Mouse (Mus musculus) heart, embryonic 14.5 days (tissue): Measurements from ENCODE around the gene Pbx1. TPM values are rescaled to one million over a fixed set of nuclear protein-coding genes. Genes with fewer than 3 reads are reported as not detected.
A peak's percentile ranks its signal among the peaks of the same experiment; 100 is the strongest.

ENCODE experiments used
- ATAC-seq: fragments of 200-750 bp; cut with Nextera tagmentation; 2 replicates; pipeline ENCODE4 v1.8.0; 2017; ENCODE audit warnings: low read depth, moderate TSS enrichment; ENCODE audit not compliant: insufficient number of reproducible peaks, insufficient read depth, low FRiP score
- H3K27ac ChIP-seq, 2 experiments: fragments of 200-500 bp in 1 of 2; fragments of 300-500 bp in 1 of 2; sonication (generic) in 1 of 2; replicated peaks in 1 of 2; 2 replicates each; pipeline ENCODE4 v1.5.1; 2012 to 2014; ENCODE audit warnings: low read depth in 2 of 2, low read length in 2 of 2, control low read depth in 1 of 2, mild to moderate bottlenecking in 1 of 2, mixed read lengths in 1 of 2; ENCODE audit not compliant: control insufficient read depth in 1 of 2, insufficient read depth in 1 of 2
- H3K27me3 ChIP-seq: fragments of 300-500 bp; sonication (generic); 2 replicates; pipeline ENCODE4 v1.6.1; 2014; ENCODE audit warnings: mild to moderate bottlenecking, low read length, control low read depth; ENCODE audit not compliant: control insufficient read depth, insufficient read depth
- H3K36me3 ChIP-seq: fragments of 300-500 bp; sonication (generic); 2 replicates; pipeline ENCODE4 v1.6.1; 2014; ENCODE audit warnings: mild to moderate bottlenecking, control low read depth, low read length, mixed read lengths; ENCODE audit not compliant: control insufficient read depth, insufficient read depth
- H3K4me1 ChIP-seq, 2 experiments: fragments of 200-500 bp in 1 of 2; fragments of 300-500 bp in 1 of 2; sonication (generic) in 1 of 2; 2 replicates each; pipeline ENCODE4 v1.6.1; 2012 to 2014; ENCODE audit warnings: low read length in 2 of 2, control low read depth in 1 of 2, mixed read lengths in 1 of 2; ENCODE audit not compliant: control insufficient read depth in 2 of 2, insufficient read depth in 2 of 2
- H3K4me2 ChIP-seq: fragments of 300-500 bp; sonication (generic); 2 replicates; pipeline ENCODE4 v1.6.1; 2014; ENCODE audit warnings: mild to moderate bottlenecking, low read length
- H3K4me3 ChIP-seq, 2 experiments: fragments of 200-500 bp in 1 of 2; fragments of 300-500 bp in 1 of 2; sonication (generic) in 1 of 2; 2 replicates each; pipeline ENCODE4 v1.5.1; 2012 to 2014; ENCODE audit warnings: low read length in 2 of 2, mild to moderate bottlenecking in 2 of 2, control low read depth in 1 of 2, low read depth in 1 of 2, moderate library complexity in 1 of 2; ENCODE audit not compliant: control insufficient read depth in 1 of 2, insufficient read depth in 1 of 2
- H3K9ac ChIP-seq: fragments of 300-500 bp; sonication (generic); 2 replicates; pipeline ENCODE4 v1.6.1; 2014; ENCODE audit warnings: mild to moderate bottlenecking, low read length
- H3K9me3 ChIP-seq: fragments of 300-500 bp; sonication (generic); 2 replicates; pipeline ENCODE4 v1.6.1; 2016; ENCODE audit warnings: low read length, control low read depth; ENCODE audit not compliant: control insufficient read depth
- WGBS: fragments of 180-500 bp; shearing (Covaris S2); extraction: QIAGEN DNeasy Blood & Tissue Kit; methylation state at CpG from one replicate; pipeline ENCODE4 v1.1.7; 2014; 5-methylcytosine and 5-hydroxymethylcytosine counted together
- polyA plus RNA-seq: library from polyadenylated mRNA; unstranded; fragments of >200 nt; fragmentation: Nextera tagmentation; extraction: Ambion mirVana; gene quantifications from 2 replicates; pipeline ENCODE4 v1.2.1, GENCODE M21; 2014

The Pbx1 gene
- polyA plus RNA-seq, 1 experiment from 2014 or later, result 30.7 TPM

DNA sequence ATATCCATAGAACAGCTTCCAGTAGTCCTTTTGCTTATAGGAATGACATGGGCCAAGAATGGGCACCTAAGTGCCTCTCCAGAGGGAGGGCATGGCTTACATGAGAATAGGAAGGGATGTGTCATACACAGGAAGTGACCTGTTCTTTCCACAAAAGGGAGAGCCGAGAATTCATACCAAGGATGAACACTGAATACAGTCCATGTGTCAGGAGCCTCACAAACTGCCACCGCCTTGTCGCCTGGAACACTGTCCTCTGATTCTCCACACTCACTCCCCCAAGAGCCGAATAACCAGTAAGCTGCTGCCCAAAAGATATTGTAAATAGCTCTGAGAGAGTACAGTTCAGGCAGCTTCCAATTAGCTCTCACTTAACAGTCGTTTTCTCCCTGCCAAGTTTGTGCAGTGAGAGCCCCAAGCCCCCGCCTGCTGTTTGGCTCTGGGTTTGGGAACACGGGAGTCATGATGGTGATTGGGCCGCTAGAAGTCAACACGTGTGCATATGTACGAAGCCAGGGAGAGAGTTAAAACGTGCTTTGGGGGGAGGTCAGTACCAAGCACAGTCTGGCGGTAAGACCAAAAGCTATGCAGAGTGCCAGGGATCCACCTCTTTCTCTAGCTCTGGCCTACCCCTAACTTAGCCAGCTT lies 57.0 kb downstream of the Pbx1 start:
- ATAC-seq, result 0 out of 2 replicates have a peak, but pooled peaks have one; percentile 26
- H3K27ac ChIP-seq, result no peak overlapping the region
- no peak overlapping the region for H3K9ac ChIP-seq

DNA sequence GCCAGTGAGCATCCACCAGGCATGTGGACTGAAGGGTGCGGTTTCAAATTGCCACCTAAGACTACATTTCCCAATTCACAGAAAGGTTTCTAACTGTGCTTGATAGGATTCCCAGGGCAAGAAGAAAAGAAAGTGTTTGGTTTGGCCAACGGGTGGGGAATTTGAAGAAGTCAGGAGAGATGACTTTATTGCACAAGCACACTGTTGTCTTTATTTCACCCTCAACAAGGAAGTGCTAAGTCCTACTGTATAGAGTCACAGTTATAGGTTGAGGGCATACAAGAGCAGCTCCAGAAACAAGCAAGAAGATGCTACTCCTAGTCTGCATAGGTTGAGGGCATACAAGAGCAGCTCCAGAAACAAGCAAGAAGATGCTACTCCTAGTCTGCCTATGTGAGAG lies 60.0 kb downstream of the Pbx1 start:
- no peak overlapping the region for H3K9ac ChIP-seq
- WGBS, result 93% methylated on average over 2 of the region's 2 CpGs
- H3K27me3 ChIP-seq, result no peaks in the 10 kb centered on the region
- no peak overlapping the region for H3K27ac ChIP-seq
- H3K36me3 ChIP-seq, result peaks cover 36% of the 10 kb centered on the region
- no peak overlapping the region for H3K4me2 ChIP-seq
- H3K4me1 ChIP-seq, result peaks cover 5 to 21% of the 10 kb centered on the region in 2 experiments
- no peaks in the 10 kb centered on the region for H3K9me3 ChIP-seq
- H3K4me3 ChIP-seq, result no peak overlapping the region
- no peak for ATAC-seq

More for the DNA sequence above, 57.0 kb downstream of the Pbx1 start:
- no peak overlapping the region for H3K4me3 ChIP-seq
- 65% methylated on average over 12 of the region's 12 CpGs for WGBS
- peaks cover 7 to 19% of the 10 kb centered on the region in 2 experiments; a peak in 3 of 4 replicates for H3K4me1 ChIP-seq
- no peaks in the 10 kb centered on the region for H3K27me3 ChIP-seq
- H3K9me3 ChIP-seq, result no peaks in the 10 kb centered on the region
- H3K36me3 ChIP-seq, result peaks cover 21% of the 10 kb centered on the region
- H3K4me2 ChIP-seq, result no peak overlapping the region

DNA sequence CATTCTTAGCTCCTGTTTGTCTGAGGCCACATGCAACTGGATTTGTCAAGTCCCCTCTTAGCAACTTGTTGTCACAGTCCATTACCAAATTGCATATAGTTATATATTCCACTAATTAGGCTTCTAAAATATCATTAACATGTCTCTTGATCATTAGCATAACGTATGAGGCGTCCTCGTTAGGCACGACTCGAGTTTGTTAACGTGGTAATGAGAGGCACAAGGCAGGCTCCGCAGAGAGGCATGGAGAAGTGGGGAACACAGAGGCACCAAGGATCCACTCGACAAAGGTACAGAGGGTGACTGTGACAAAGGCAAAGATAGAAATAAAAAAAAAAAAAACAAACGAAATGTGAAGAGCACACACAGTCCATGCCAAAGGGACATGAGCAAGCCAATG lies 61.1 kb downstream of the Pbx1 start:
- H3K36me3 ChIP-seq, result peaks cover 41% of the 10 kb centered on the region
- ATAC-seq, result no peak
- no peak overlapping the region for H3K27ac ChIP-seq
- no peak overlapping the region for H3K4me2 ChIP-seq
- H3K9ac ChIP-seq, result no peak overlapping the region
- WGBS, result 87% methylated on average over 9 of the region's 9 CpGs
- H3K27me3 ChIP-seq, result no peaks in the 10 kb centered on the region
- H3K4me3 ChIP-seq, result no peak overlapping the region
- H3K9me3 ChIP-seq, result no peaks in the 10 kb centered on the region
- peaks cover 5 to 18% of the 10 kb centered on the region in 2 experiments for H3K4me1 ChIP-seq

GRCm38 (mm10) chr1:168366261-168366660 lies 65.8 kb downstream of the Pbx1 start:
- ATAC-seq, result no peak
- H3K4me3 ChIP-seq, result no peak overlapping the region
- no peak overlapping the region for H3K9ac ChIP-seq
- no peak overlapping the region for H3K27ac ChIP-seq
- no peaks in the 10 kb centered on the region for H3K9me3 ChIP-seq
- peaks cover 47% of the 10 kb centered on the region; the same call in 1 of the 2 replicates for H3K36me3 ChIP-seq
- no peak overlapping the region for H3K4me2 ChIP-seq
- no peaks in the 10 kb centered on the region for H3K27me3 ChIP-seq
- 88% methylated on average over 5 of the region's 5 CpGs for WGBS
- peaks cover 0 to 13% of the 10 kb centered on the region in 2 experiments; a peak in 3 of 4 replicates for H3K4me1 ChIP-seq

GRCm38 (mm10) chr1:168364325-168364724 lies 67.7 kb downstream of the Pbx1 start:
- 92% methylated on average over 7 of the region's 7 CpGs for WGBS
- peaks cover 0 to 13% of the 10 kb centered on the region in 2 experiments; a peak in 3 of 4 replicates for H3K4me1 ChIP-seq
- no peak for ATAC-seq

DNA sequence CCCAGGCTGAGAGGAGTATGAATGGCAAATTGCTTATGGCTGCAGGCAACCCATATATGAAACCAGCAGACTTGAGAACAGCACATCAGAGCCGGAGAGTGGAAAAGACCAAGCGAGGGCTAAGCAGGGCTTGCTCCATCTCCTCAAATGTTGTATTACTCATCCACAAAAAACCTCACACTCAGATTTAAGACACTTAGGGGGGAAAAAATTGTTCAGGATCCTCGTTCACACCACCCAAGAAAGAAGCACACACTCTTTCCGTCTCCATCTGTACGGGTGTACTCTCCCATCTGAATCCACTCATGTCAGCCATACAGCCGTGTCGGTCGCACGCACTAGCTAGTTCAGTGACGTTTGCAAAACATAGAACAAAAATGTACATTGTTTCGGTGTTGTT lies 69.0 kb downstream of the Pbx1 start:
- Histone ChIP-seq H3K27ac (no peak overlapping the region), H3K9ac (no peak overlapping the region), H3K9me3 (no peaks in the 10 kb centered on the region), H3K4me2 (no peak overlapping the region), H3K4me1 (peaks cover 6 to 17% of the 10 kb centered on the region in 2 experiments; a peak in 3 of 4 replicates), H3K36me3 (peaks cover 37% of the 10 kb centered on the region), H3K27me3 (no peaks in the 10 kb centered on the region), H3K4me3 (no peak overlapping the region)
- WGBS, result 93% methylated on average over 11 of the region's 11 CpGs
- ATAC-seq, result no peak

More at GRCm38 (mm10) chr1:168364325-168364724, 67.7 kb downstream of the Pbx1 start:
- no peak overlapping the region for H3K27ac ChIP-seq
- H3K4me3 ChIP-seq, result no peak overlapping the region
- no peaks in the 10 kb centered on the region for H3K27me3 ChIP-seq
- H3K9ac ChIP-seq, result no peak overlapping the region
- H3K9me3 ChIP-seq, result no peaks in the 10 kb centered on the region
- no peak overlapping the region for H3K4me2 ChIP-seq
- peaks cover 41% of the 10 kb centered on the region for H3K36me3 ChIP-seq

GRCm38 (mm10) chr1:168362464-168362863 lies 69.6 kb downstream of the Pbx1 start:
- 44% methylated on average over 10 of the region's 10 CpGs for WGBS
- Histone ChIP-seq H3K9me3 (no peaks in the 10 kb centered on the region), H3K27me3 (no peaks in the 10 kb centered on the region), H3K4me3 (no peak overlapping the region), H3K36me3 (peaks cover 33% of the 10 kb centered on the region), H3K9ac (no peak overlapping the region), H3K4me2 (no peak overlapping the region), H3K27ac (no peak overlapping the region), H3K4me1 (peaks cover 10 to 19% of the 10 kb centered on the region in 2 experiments)
- ATAC-seq, result no peak
